Mouse (Mus musculus) spleen, adult 18-20 months (tissue): ENCODE measurements around the gene Pipox.

Source experiments
- DNase-seq, 2 experiments: peaks; one replicate each; pipeline ENCODE4 v3.0.0; 2022; ENCODE audit warnings: mixed read lengths in 2 of 2

Gene Pipox

GRCm38 (mm10) chr11:77906747-77907174, 12.9 kb upstream of the Pipox start:
- no peak for DNase-seq

GRCm38 (mm10) chr11:77906097-77906687, 12.3 kb upstream of the Pipox start:
- DNase-seq, result no peak

- DNase-seq, result no peak
Measured at GRCm38 (mm10) chr11:77904707-77905106, 10.8 kb upstream of the Pipox start.

- no peak for DNase-seq
Measured at GRCm38 (mm10) chr11:77903761-77904160, 9.9 kb upstream of the Pipox start.

GRCm38 (mm10) chr11:77901775-77902355, 8.0 kb upstream of the Pipox start:
- no peak for DNase-seq

- no peak for DNase-seq
Measured at GRCm38 (mm10) chr11:77901366-77901765, 7.5 kb upstream of the Pipox start.

- DNase-seq, result no peak
Measured at GRCm38 (mm10) chr11:77900696-77901095, 6.8 kb upstream of the Pipox start.

GRCm38 (mm10) chr11:77900187-77900586, 6.3 kb upstream of the Pipox start:
- no peak for DNase-seq

- no peak for DNase-seq
Measured at GRCm38 (mm10) chr11:77896820-77897805, 3.2 kb upstream of the Pipox start.

- no peak for DNase-seq
Measured at GRCm38 (mm10) chr11:77896480-77896819, 2.6 kb upstream of the Pipox start.

GRCm38 (mm10) chr11:77896011-77896410, 2.1 kb upstream of the Pipox start:
- DNase-seq, result no peak

GRCm38 (mm10) chr11:77894967-77895366, 1.1 kb upstream of the Pipox start:
- no peak for DNase-seq

GRCm38 (mm10) chr11:77893283-77893682, 613 bp downstream of the Pipox start:
- no peak for DNase-seq

- DNase-seq, result no peak
Measured at GRCm38 (mm10) chr11:77892883-77893282, 1.0 kb downstream of the Pipox start.

GRCm38 (mm10) chr11:77890648-77891258, 3.1 kb downstream of the Pipox start:
- no peak for DNase-seq

GRCm38 (mm10) chr11:77889484-77889883, 4.4 kb downstream of the Pipox start:
- DNase-seq, result no peak

GRCm38 (mm10) chr11:77888846-77889245, 5.0 kb downstream of the Pipox start:
- no peak for DNase-seq

GRCm38 (mm10) chr11:77887373-77887960, 6.4 kb downstream of the Pipox start:
- DNase-seq, result peak; percentile 48 to 55

GRCm38 (mm10) chr11:77885246-77885575, 8.7 kb downstream of the Pipox start:
- no peak for DNase-seq

- no peak for DNase-seq
Measured at GRCm38 (mm10) chr11:77884524-77885245, 9.2 kb downstream of the Pipox start.

- no peak for DNase-seq
Measured at GRCm38 (mm10) chr11:77876760-77877148, 17.1 kb downstream of the Pipox start.
